Mouse (Mus musculus): ENCODE data around the gene Gm45021. TPM values are rescaled to one million over a fixed set of nuclear protein-coding genes. Genes with fewer than 3 reads are reported as not detected.

The Gm45021 gene
- total and polyA plus RNA-seq, 3 experiments, result not detected

- Histone ChIP-seq H3K79me2 (replicated peaks; ENCODE audit: control insufficient read depth, extremely low read depth, insufficient read depth, poor library complexity, severe bottlenecking) (no peaks in the 10 kb centered on the region), H3K4me2 (ENCODE audit: insufficient read depth, low read depth, poor library complexity, severe bottlenecking) (peak overlapping the region; percentile 48), H3K4me1 (ENCODE audit: control insufficient read depth in 1 of 2, insufficient read depth in 2 of 2) (peaks cover 13 to 39% of the 10 kb centered on the region in 2 experiments), H3K9me3 (replicated peaks; ENCODE audit: low read length) (no peaks in the 10 kb centered on the region), H3K4me3 (replicated peaks in 1 of 3; ENCODE audit: low read depth in 2 of 3, low read length in 2 of 3, poor library complexity in 1 of 3) (peak overlapping the region; percentile 65 to 96 (median 84)), H3K27me3 (replicated peaks) (no peaks in the 10 kb centered on the region), H3K36me3 (replicated peaks in 1 of 2; ENCODE audit: control insufficient read depth in 1 of 2, insufficient read depth in 1 of 2, low read length in 1 of 2) (peaks cover 18 to 42% of the 10 kb centered on the region in 2 experiments), H3K27ac (ENCODE audit: insufficient read depth, low read depth) (no peak overlapping the region), H3K9ac (ENCODE audit: insufficient read depth, low read depth) (peak overlapping the region; percentile 93)
- no peak for DNase-seq (ENCODE audit: extremely low read depth)
- TF ChIP-seq IRF4 (IDR thresholded peaks at IDR 0.05; ENCODE audit: low read depth, low read length), result no peak
- TF ChIP-seq RAD21 (IDR thresholded peaks at IDR 0.05; ENCODE audit: low read depth, low read length), result peak; percentile 24
- no peak for TF ChIP-seq TBP (conservative IDR thresholded peaks at IDR 0.05; ENCODE audit: low read depth, low read length)
- TF ChIP-seq BHLHE40 (IDR thresholded peaks at IDR 0.05; ENCODE audit: low read depth, low read length), result no peak
- no peak for TF ChIP-seq MXI1 (IDR thresholded peaks at IDR 0.05; ENCODE audit: low read depth, low read length)
- peak; percentile 22; the same call in 1 of the 2 replicates for TF ChIP-seq ZMIZ1 (IDR thresholded peaks at IDR 0.05; ENCODE audit: low read depth, low read length)
- TF ChIP-seq SMC3 (IDR thresholded peaks at IDR 0.05; ENCODE audit: low read depth, low read length), result 0 out of 2 replicates have a peak, but pooled peaks have one; percentile 7
- peak in 1 of 2 experiments; percentile 56; a peak in 2 of 4 replicates for TF ChIP-seq CTCF (conservative IDR thresholded peaks at IDR 0.05 in 1 of 2, IDR thresholded peaks at IDR 0.05 in 1 of 2; ENCODE audit: low read depth in 2 of 2, low read length in 2 of 2)
- 0 out of 2 replicates have a peak, but pooled peaks have one; percentile 19 for TF ChIP-seq CHD2 (IDR thresholded peaks at IDR 0.05; ENCODE audit: low read length)
- in situ Hi-C loops (cut with MboI; ENCODE audit: low pct_ligation_motif_present, low pct_unique_long_range_greater_than_20kb, low sequenced_read_pairs) (no loop called here), dilution Hi-C loops (cut with MboI; ENCODE audit: extremely low pct_ligation_motif_present, extremely low pct_unique_long_range_greater_than_20kb, low sequenced_read_pairs) (no loop called here)
These were observed 34.0 kb downstream of the Gm45021 start for GRCm38 (mm10) chr6:48623460-48623859.

DNA sequence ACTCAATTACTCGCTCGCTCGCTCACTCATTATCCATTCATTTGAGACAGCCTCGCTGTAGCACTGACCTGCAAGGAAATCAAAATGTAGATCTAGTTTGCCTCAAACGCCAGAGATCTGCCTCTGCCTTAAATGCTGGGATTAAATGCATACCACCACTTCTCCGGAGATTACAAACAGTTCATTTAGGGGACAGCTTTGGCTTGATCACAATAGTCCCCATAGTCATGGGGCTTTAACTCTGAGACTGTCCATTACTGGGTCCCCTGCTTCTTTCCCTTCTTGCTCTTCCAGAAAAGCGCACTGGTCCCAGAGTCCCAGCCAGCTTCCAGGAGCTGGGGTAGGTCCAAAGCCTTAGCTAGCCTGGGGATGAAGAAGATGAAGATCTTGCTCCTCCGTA lies 37.1 kb downstream of the Gm45021 start, which contains the start of gene AI854703:
AI854703 (plus strand) TSS at position 301 of the 400 bp plus-strand sequence.
- TF ChIP-seq KAT2A (IDR thresholded peaks at IDR 0.05; ENCODE audit: insufficient replicate concordance, low read length) (no peak), GABPA (IDR thresholded peaks at IDR 0.05; ENCODE audit: insufficient replicate concordance, low read depth, low read length) (no peak), JUN (IDR thresholded peaks at IDR 0.05; ENCODE audit: insufficient read depth, low read depth, low read length) (no peak), ELF1 (IDR thresholded peaks at IDR 0.05; ENCODE audit: low read depth, low read length) (no peak), MAFK (IDR thresholded peaks at IDR 0.05; ENCODE audit: insufficient replicate concordance, low read length) (no peak), TBP (conservative IDR thresholded peaks at IDR 0.05; ENCODE audit: low read depth, low read length) (no peak)
- no peaks in the 10 kb centered on the region for H3K9me3 ChIP-seq (replicated peaks; ENCODE audit: low read length)
- H3K27me3 ChIP-seq (replicated peaks), result no peaks in the 10 kb centered on the region
- no peaks in the 10 kb centered on the region; the same call in 1 of the 2 replicates for H3K79me2 ChIP-seq (replicated peaks; ENCODE audit: control insufficient read depth, extremely low read depth, insufficient read depth, poor library complexity, severe bottlenecking)
- H3K4me1 ChIP-seq (ENCODE audit: control insufficient read depth in 1 of 2, insufficient read depth in 2 of 2), result peaks cover 10 to 28% of the 10 kb centered on the region in 2 experiments; a peak in 2 of 4 replicates
- H3K4me2 ChIP-seq (ENCODE audit: insufficient read depth, low read depth, poor library complexity, severe bottlenecking), result peak within 1 kb of the TSS; percentile 61
- H3K36me3 ChIP-seq (replicated peaks in 1 of 2; ENCODE audit: control insufficient read depth in 1 of 2, insufficient read depth in 1 of 2, low read length in 1 of 2), result peaks cover 2 to 41% of the 10 kb centered on the region in 2 experiments
- dilution Hi-C loops (cut with MboI; ENCODE audit: extremely low pct_ligation_motif_present, extremely low pct_unique_long_range_greater_than_20kb, low sequenced_read_pairs) (loop anchor here (25.0 kb wide), 1 partner anchor 136 kb away; the partner anchor contains the start of gene Gimap3), in situ Hi-C loops (cut with MboI; ENCODE audit: low pct_ligation_motif_present, low pct_unique_long_range_greater_than_20kb, low sequenced_read_pairs) (loop anchor here (5.0 to 25.0 kb wide), 2 partner anchors 69 to 336 kb away; partner anchors contain the start of gene Doxl2)
- H3K9ac ChIP-seq (ENCODE audit: insufficient read depth, low read depth), result peak within 1 kb of the TSS; percentile 62
- H3K4me3 ChIP-seq (replicated peaks in 1 of 3; ENCODE audit: low read depth in 2 of 3, low read length in 2 of 3, poor library complexity in 1 of 3), result peak within 1 kb of the TSS; percentile 55 to 65 (median 61)
- no peak for DNase-seq (ENCODE audit: extremely low read depth)
- H3K27ac ChIP-seq (ENCODE audit: insufficient read depth, low read depth), result no peak within 1 kb of the TSS
